Mouse (Mus musculus) cerebellum, adult 18-20 months (tissue): ENCODE results near the gene Gm21943.
"Not testable (repeated sequence)": the region's sequence is repeated elsewhere in the genome, so short reads cannot be mapped to it uniquely, and the experiment has no call there.

ENCODE experiments used
- DNase-seq, 2 experiments: peaks; one replicate each; pipeline ENCODE4 v3.0.0; 2021

The Gm21943 gene

DNA sequence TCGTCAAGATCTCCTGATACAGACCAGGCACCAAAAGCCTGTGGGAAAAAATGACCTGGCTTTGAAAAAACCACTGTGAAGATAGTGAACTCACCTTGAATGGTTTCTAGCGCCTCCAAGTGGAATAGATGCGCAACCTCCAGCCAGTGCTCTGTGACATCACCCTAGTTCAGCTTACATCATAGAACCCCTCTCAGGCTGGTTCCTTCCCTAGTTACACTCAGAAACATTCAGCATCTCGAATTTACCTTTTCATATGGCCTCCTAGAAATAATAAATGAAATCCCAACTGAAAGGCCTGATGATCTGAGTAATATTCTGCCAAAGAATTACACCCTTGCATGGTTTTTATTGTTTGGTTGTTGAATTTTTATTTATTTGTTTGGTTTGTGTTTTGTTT is at the start of gene Gm21943:
TSS of gene Gm21943 (minus strand) at position 101 of the 400 bp plus-strand sequence.
- DNase-seq = not testable (repeated sequence)
